Mouse (Mus musculus) c-Kit-positive CD71-positive TER-119-positive erythroid progenitor cells, embryonic 14.5 days (primary cell): Measurements from ENCODE around the gene Mettl7b.
"Not testable (repeated sequence)": the region's sequence is repeated elsewhere in the genome, so short reads cannot be mapped to it uniquely, and the experiment has no call there.

Source experiments
- DNase-seq: peaks from one replicate; pipeline ENCODE4 v3.0.0-alpha.2; 2013; ENCODE audit warnings: low spot score

Mettl7b gene

DNA sequence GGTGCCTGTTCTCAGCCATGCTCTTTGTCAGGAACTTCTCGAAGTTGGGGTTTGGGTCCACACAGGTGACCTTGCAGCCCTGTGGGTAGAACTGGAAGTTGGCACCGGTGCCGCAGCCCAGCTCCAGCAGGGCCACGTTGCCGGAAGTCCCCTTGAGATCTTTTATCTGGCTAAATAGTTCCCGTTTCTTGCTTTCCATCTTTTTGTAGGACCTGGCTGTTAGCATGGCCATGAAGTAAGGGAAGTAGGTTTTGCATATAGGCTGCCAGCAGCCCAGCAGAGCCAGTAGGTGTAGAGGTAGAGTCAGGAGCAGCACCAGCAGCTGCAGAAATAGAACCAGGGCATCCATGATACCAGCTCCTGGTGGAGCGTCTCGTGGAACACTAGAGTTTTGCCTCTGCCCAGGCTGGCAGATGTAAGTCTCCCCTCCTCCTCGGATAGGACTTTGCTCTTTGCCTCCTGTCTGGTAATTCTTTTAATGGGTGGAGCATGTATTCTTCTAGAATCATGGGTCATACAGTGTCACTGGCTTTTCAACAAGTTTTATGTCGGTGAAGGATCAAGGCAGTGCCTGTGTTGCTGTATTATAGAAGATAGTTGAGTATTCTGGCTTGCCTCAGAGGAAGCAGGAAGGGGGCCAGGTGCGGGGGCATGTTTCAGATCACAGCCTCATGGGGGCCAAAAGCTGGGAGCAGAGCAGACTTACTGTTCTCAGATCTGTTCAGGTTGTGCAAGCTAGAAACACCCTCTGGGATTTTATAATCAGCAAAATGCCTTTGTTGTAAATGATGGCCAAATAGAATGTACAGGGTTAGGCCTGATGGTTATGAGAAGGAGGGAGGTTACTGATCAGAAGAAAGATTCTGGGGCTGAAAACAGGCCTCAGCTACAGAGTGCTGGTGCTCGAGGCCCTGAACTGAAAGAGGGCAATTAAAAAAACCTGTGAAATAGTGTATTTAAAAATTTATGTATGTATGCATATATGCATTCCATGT, at the start of gene Mettl7b:
Gene Mettl7b, minus strand, starts transcription at position 399 of the 995 bp plus-strand sequence.
- no peak for DNase-seq

- DNase-seq: no peak
Measured at GRCm38 (mm10) chr10:129010288-129010841, 49.6 kb upstream of the Mettl7b start, which contains the start of gene Olfr763. Olfr763 (plus strand) TSS chr10:129010791.

DNA sequence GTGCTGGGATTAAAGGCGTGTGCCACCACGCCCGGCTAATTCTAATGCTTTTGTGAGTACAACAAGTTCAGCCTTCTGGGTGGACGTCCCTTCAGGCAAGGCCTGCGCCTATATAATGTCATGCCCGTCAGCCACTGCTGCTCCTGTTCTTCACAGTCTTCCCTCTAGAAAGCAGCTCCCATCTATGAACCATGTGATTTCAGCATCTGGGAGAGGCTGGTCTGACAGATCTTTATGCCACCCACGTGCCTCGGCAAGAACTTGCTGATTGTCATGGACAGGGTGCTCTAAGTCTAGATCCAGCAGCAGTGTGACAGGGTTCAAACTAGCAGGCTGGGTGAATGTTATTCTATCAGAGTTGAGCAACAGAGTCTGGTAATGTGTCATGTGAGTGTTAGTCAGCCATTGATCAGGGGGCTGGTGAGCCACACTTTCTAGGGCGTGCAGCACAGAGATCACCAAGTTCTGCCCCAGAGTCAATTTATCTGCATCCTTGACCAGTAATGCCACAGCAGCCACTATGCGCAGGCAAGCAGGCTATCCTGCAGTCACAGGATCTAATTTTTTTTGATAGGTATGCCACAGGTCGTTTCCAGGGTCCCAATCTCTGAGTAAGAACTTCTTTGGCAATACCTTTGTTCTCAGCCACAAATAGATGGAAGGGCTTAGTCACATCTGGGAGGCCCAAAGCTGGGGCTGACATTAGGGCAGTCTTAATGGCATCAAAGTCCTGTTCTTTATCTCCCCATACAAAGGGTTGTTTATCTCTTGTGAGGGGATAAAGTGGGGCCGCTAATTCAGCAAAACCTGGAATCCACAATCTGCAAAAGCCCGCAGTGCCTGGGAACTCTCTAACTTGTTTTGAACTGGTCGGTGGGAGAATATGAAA, 43.5 kb upstream of the Mettl7b start:
- DNase-seq: no peak

DNA sequence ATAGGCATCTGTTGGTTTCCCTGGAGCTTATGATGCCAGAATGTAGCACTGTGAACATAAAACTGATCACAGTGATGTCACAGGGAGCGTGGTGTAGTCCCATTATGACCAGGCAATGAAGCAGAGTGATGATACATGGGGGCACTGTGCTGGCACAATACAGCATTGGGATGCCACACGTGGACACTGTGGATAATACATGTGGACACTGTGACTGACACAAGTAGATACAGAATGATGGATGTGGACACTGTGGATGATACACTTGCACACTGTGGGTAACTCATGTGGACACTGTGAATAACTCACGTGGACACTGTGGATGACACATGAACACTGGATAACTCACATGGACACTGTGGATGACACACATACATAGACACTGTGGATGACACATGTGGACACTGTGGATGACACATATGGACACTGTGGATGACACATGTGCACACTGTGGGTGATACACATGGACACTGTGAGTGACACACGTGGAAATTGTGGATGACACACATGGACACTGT, 35.8 kb upstream of the Mettl7b start:
- no peak for DNase-seq

- no peak for DNase-seq
Measured at GRCm38 (mm10) chr10:128995796-128996195, 35.0 kb upstream of the Mettl7b start.

DNA sequence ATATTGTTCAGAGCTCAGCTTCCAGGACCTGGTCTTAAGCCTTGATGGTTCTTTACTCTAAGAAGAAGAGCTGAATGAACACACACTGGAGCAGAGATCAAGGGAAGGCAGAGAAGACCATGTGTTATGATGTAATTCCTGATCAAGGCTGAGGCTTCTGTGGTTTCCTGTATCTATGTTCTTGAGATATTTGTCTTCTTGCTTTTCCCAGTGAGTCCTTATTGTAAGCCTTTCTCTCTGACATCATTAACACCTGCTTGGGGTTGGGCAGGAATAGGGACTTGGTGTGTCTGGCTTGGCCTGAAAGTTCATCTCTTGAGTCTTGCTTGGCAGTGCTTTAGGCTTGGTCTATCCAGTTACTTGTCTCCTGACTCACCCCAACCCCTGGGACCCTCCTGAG, 30.2 kb upstream of the Mettl7b start:
- DNase-seq: no peak

GRCm38 (mm10) chr10:128990129-128990850, 29.5 kb upstream of the Mettl7b start:
- not testable (repeated sequence) for DNase-seq

- not testable (repeated sequence) for DNase-seq
Measured at GRCm38 (mm10) chr10:128989131-128989530, 28.3 kb upstream of the Mettl7b start, which contains the start of gene Olfr9. Olfr9 (plus strand) TSS chr10:128989431.

- no peak for DNase-seq
Measured at GRCm38 (mm10) chr10:128980644-128981365, 20.0 kb upstream of the Mettl7b start.

GRCm38 (mm10) chr10:128977522-128978114, 16.8 kb upstream of the Mettl7b start:
- DNase-seq: no peak

- DNase-seq: no peak
Measured at GRCm38 (mm10) chr10:128976395-128976794, 15.6 kb upstream of the Mettl7b start.

DNA sequence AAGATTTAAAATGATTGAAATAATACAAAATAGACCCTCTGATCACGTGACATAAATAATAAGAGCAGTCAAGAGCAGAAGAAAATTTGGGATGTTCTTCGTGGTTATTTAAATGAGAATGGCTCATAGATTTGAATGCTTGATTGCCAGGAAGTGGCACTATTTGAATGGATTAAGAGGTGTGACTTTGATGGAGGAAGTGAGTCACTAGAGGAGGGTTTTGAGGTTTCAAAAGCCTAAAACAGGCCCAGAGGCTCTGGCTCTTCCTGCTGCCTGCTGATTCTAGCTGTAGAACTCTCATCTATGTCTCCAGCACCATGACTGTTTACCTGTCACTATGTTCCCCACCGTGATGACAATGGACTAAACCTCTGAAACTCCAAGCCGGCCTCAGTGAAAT, 12.1 kb upstream of the Mettl7b start:
- DNase-seq: no peak

DNA sequence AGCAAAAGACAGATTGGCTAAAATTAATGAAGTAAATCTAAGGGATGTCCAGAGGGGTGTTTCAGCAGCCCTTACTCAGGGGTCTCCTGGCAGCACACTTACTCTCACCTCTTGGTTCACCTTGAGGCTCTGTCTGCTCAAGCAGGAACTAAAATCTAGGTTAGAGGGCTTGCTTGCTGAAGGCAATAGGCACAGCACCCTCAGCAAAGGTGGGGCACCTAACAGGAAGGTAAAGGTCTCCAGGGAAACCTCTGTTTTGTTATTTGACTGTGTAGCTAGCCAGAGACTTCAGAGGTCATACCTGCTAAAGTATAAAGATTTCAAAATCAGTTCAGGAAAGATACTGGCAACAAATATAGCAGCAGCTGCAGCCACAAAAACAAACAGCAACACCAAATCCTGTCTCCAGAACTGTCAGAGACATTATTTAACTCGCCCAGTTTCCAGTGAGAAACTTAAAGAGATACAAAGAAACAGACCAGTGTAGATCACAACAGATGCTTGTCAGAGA, 10.0 kb upstream of the Mettl7b start:
- DNase-seq: no peak

DNA sequence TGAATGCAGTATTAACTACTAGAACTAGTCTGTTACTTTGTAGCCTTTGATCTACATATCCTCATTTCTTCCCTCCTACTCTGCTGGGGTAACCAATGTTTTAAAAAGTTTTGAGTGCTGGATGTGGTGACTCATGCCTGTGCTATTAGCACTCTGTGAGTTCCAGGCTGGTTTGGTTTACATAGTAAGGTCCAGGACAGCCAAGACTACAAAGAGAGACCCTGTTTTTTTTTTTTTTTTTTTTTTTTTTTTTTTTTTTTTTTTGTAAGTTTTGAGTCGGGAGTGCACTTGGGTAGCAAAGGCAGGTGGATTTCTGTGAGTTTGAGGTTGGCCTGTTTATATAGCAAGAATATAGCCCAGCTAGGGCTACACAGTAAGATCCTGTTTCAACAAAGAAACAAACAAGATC, 7.6 kb upstream of the Mettl7b start:
- DNase-seq: no peak

- DNase-seq: no peak
Measured at GRCm38 (mm10) chr10:128965871-128966270, 5.1 kb upstream of the Mettl7b start.

- DNase-seq: no peak
Measured at GRCm38 (mm10) chr10:128964961-128965360, 4.2 kb upstream of the Mettl7b start.

- no peak for DNase-seq
Measured at GRCm38 (mm10) chr10:128960142-128960541, 646 bp downstream of the Mettl7b start.

GRCm38 (mm10) chr10:128958340-128958739, 2.4 kb downstream of the Mettl7b start:
- no peak for DNase-seq

DNA sequence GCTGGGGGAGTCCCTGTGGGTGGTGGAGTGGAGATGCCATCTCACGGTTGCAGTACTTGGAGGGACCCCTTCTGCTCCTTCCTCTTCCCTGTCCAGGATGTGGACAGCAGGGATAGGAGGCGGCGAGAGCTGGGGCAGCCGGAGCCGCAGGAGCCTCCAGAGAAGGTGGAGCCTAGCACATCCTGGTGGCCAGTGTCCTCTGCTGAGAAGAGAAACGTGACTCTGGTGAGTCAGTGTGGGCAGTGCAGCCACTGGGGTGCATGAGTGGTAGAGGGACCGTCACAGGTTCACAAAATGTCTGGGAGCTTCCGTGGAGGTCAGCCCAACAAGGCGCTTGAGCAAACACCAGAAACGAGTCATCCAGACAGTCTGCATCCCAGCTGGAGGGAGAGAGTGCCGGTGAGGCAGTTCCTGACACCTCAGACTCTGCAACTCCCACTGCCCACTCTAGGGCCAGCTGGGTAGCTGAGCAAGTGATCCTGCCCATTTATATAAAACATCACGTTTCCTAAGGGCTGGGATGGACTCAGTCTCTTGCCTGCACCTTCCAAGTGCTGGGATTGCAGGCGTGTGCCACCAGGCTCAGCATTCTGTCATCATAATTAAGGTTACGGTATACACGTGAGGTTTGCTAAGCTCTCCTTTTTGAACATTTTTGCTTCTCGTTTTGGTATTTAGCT, 10.4 kb downstream of the Mettl7b start:
- no peak for DNase-seq
